Mouse (Mus musculus): ENCODE data around the gene 9930022D16Rik. TPM values are rescaled to one million over a fixed set of nuclear protein-coding genes. Genes with fewer than 3 reads are reported as not detected.

9930022D16Rik gene
- polyA plus RNA-seq (2012; rRNA removed) (not detected in 2 replicates), polyA plus RNA-seq (2014; fragmentation: Nextera tagmentation; extraction: Ambion mirVana) (not detected in 2 replicates)

- peaks cover 0 to 2% of the 10 kb centered on the region in 2 experiments; a peak in 1 of 4 replicates for H3K4me1 ChIP-seq (replicated peaks; ENCODE audit: control insufficient read depth in 2 of 2, insufficient read depth in 2 of 2, low read length in 1 of 2)
- ATAC-seq (ENCODE audit: insufficient read depth): no peak
- no peak for TF ChIP-seq CTCF (IDR thresholded peaks at IDR 0.05; ENCODE audit: low read depth)
- TF ChIP-seq EP300 (IDR thresholded peaks at IDR 0.05; ENCODE audit: low read depth): no peak
- H3K4me3 ChIP-seq (ENCODE audit: insufficient read depth in 1 of 2, low read depth in 2 of 2, low read length in 2 of 2): no peak within 1 kb of the TSS
- H3K9me3 ChIP-seq (ENCODE audit: control insufficient read depth, low read length): no peaks in the 10 kb centered on the region
- 57% methylated on average over 6 of the region's 6 CpGs for WGBS (ENCODE audit: insufficient replicate concordance)
- H3K36me3 ChIP-seq (replicated peaks; ENCODE audit: control insufficient read depth, insufficient read depth, low read depth): no peaks in the 10 kb centered on the region
- DNase-seq (ENCODE audit: low read depth in 3 of 3, low spot score in 3 of 3): no peak
- H3K27me3 ChIP-seq (ENCODE audit: control insufficient read depth, insufficient read depth, low read length): no peaks in the 10 kb centered on the region
- no peak within 1 kb of the TSS for H3K4me2 ChIP-seq (ENCODE audit: low read depth)
- H3K27ac ChIP-seq: no peak within 1 kb of the TSS
- no peak within 1 kb of the TSS for H3K9ac ChIP-seq (replicated peaks)
Measured at GRCm38 (mm10) chr11:109413617-109414016, at the start of gene 9930022D16Rik. Gene 9930022D16Rik (plus strand): TSS chr11:109413917.

GRCm38 (mm10) chr11:109364337-109364736 is 49.4 kb upstream of the 9930022D16Rik start:
- H3K4me3 ChIP-seq (ENCODE audit: insufficient read depth in 1 of 2, low read depth in 2 of 2, low read length in 2 of 2): peak overlapping the region; percentile 23 to 90; a peak in 2 of 4 replicates
- TF ChIP-seq CTCF (IDR thresholded peaks at IDR 0.05; ENCODE audit: low read depth) (no peak), EP300 (IDR thresholded peaks at IDR 0.05; ENCODE audit: low read depth) (no peak)
- ATAC-seq (ENCODE audit: insufficient read depth) (no peak), DNase-seq (ENCODE audit: low read depth in 3 of 3, low spot score in 3 of 3) (no peak)
- no peaks in the 10 kb centered on the region for H3K27me3 ChIP-seq (ENCODE audit: control insufficient read depth, insufficient read depth, low read length)
- peak overlapping the region; percentile 33 for H3K9ac ChIP-seq (replicated peaks)
- 64% methylated on average over 2 of the region's 2 CpGs for WGBS (ENCODE audit: insufficient replicate concordance)
- peaks cover 18 to 37% of the 10 kb centered on the region in 2 experiments for H3K4me1 ChIP-seq (replicated peaks; ENCODE audit: control insufficient read depth in 2 of 2, insufficient read depth in 2 of 2, low read length in 1 of 2)
- peak overlapping the region; percentile 70 for H3K4me2 ChIP-seq (ENCODE audit: low read depth)
- no peak overlapping the region for H3K27ac ChIP-seq
- H3K9me3 ChIP-seq (ENCODE audit: control insufficient read depth, low read length): no peaks in the 10 kb centered on the region
- peaks cover 18% of the 10 kb centered on the region for H3K36me3 ChIP-seq (replicated peaks; ENCODE audit: control insufficient read depth, insufficient read depth, low read depth)

- DNase-seq (ENCODE audit: low read depth in 3 of 3, low spot score in 3 of 3) (no peak), ATAC-seq (ENCODE audit: insufficient read depth) (no peak)
- 70% methylated on average over 10 of the region's 10 CpGs for WGBS (ENCODE audit: insufficient replicate concordance)
- Histone ChIP-seq H3K27me3 (ENCODE audit: control insufficient read depth, insufficient read depth, low read length) (no peaks in the 10 kb centered on the region), H3K4me2 (ENCODE audit: low read depth) (peak overlapping the region; percentile 70), H3K9ac (replicated peaks) (peak overlapping the region; percentile 44), H3K36me3 (replicated peaks; ENCODE audit: control insufficient read depth, insufficient read depth, low read depth) (peaks cover 18% of the 10 kb centered on the region), H3K4me3 (ENCODE audit: insufficient read depth in 1 of 2, low read depth in 2 of 2, low read length in 2 of 2) (peak overlapping the region in 1 of 2 experiments; percentile 90; a peak in 2 of 4 replicates), H3K4me1 (replicated peaks; ENCODE audit: control insufficient read depth in 2 of 2, insufficient read depth in 2 of 2, low read length in 1 of 2) (peaks cover 18 to 35% of the 10 kb centered on the region in 2 experiments), H3K9me3 (ENCODE audit: control insufficient read depth, low read length) (no peaks in the 10 kb centered on the region), H3K27ac (no peak overlapping the region)
- TF ChIP-seq CTCF (IDR thresholded peaks at IDR 0.05; ENCODE audit: low read depth): no peak
- no peak for TF ChIP-seq EP300 (IDR thresholded peaks at IDR 0.05; ENCODE audit: low read depth)
Measured at GRCm38 (mm10) chr11:109364881-109365280, 48.8 kb upstream of the 9930022D16Rik start.

GRCm38 (mm10) chr11:109365818-109366217 is 47.9 kb upstream of the 9930022D16Rik start:
- Histone ChIP-seq H3K27me3 (ENCODE audit: control insufficient read depth, insufficient read depth, low read length) (no peaks in the 10 kb centered on the region), H3K4me1 (replicated peaks; ENCODE audit: control insufficient read depth in 2 of 2, insufficient read depth in 2 of 2, low read length in 1 of 2) (peaks cover 18 to 35% of the 10 kb centered on the region in 2 experiments), H3K4me2 (ENCODE audit: low read depth) (no peak overlapping the region; the same call in 1 of the 2 replicates), H3K9ac (replicated peaks) (no peak overlapping the region), H3K36me3 (replicated peaks; ENCODE audit: control insufficient read depth, insufficient read depth, low read depth) (peaks cover 18% of the 10 kb centered on the region), H3K4me3 (ENCODE audit: insufficient read depth in 1 of 2, low read depth in 2 of 2, low read length in 2 of 2) (no peak overlapping the region), H3K27ac (no peak overlapping the region), H3K9me3 (ENCODE audit: control insufficient read depth, low read length) (no peaks in the 10 kb centered on the region)
- DNase-seq (ENCODE audit: low read depth in 3 of 3, low spot score in 3 of 3): no peak
- WGBS (ENCODE audit: insufficient replicate concordance): 92% methylated on average over 5 of the region's 5 CpGs
- no peak for TF ChIP-seq CTCF (IDR thresholded peaks at IDR 0.05; ENCODE audit: low read depth)
- TF ChIP-seq EP300 (IDR thresholded peaks at IDR 0.05; ENCODE audit: low read depth): no peak
- no peak for ATAC-seq (ENCODE audit: insufficient read depth)

GRCm38 (mm10) chr11:109366802-109367579 is 46.7 kb upstream of the 9930022D16Rik start:
- Histone ChIP-seq H3K4me3 (ENCODE audit: insufficient read depth in 1 of 2, low read depth in 2 of 2, low read length in 2 of 2) (no peak overlapping the region), H3K4me1 (replicated peaks; ENCODE audit: control insufficient read depth in 2 of 2, insufficient read depth in 2 of 2, low read length in 1 of 2) (peaks cover 12 to 26% of the 10 kb centered on the region in 2 experiments), H3K9ac (replicated peaks) (no peak overlapping the region), H3K4me2 (ENCODE audit: low read depth) (no peak overlapping the region), H3K27ac (no peak overlapping the region), H3K36me3 (replicated peaks; ENCODE audit: control insufficient read depth, insufficient read depth, low read depth) (peaks cover 18% of the 10 kb centered on the region), H3K27me3 (ENCODE audit: control insufficient read depth, insufficient read depth, low read length) (no peaks in the 10 kb centered on the region), H3K9me3 (ENCODE audit: control insufficient read depth, low read length) (no peaks in the 10 kb centered on the region)
- TF ChIP-seq CTCF (IDR thresholded peaks at IDR 0.05; ENCODE audit: low read depth) (no peak), EP300 (IDR thresholded peaks at IDR 0.05; ENCODE audit: low read depth) (no peak)
- DNase-seq (ENCODE audit: low read depth in 3 of 3, low spot score in 3 of 3): no peak
- WGBS (ENCODE audit: insufficient replicate concordance): 68% methylated on average over 15 of the region's 15 CpGs
- no peak for ATAC-seq (ENCODE audit: insufficient read depth)
